Mouse (Mus musculus): ENCODE measurements around the gene Nadsyn1. TPM values are rescaled to one million over a fixed set of nuclear protein-coding genes. Genes with fewer than 3 reads are reported as not detected.

Nadsyn1 gene
- polyA plus RNA-seq, 1 experiment from 2014 or later, result 10.3 TPM

DNA sequence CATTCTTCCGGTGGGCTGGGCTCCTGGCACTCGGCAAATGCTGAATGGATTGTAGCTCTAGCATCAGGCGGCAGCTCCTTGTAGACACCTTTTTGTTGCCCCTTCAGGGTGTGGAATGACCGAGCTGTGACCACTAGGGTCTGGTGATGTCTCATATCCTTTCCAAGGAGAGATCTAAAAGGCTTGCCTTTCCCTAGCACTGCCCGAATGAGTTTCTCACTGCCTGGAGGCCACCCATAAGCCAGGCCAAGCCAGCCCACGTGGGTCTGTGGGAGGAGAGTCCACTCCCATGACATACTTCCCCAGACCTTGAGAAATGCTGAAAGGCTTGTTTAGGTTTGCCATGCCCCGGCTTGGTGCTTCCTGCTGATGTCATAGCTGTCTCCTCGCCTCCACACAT lies 9.5 kb upstream of the Nadsyn1 start:
- peaks cover 54% of the 10 kb centered on the region for H3K4me1 ChIP-seq
- DNase-seq (ENCODE audit: low spot score), result no peak
- H3K27me3 ChIP-seq (ENCODE audit: low read depth, poor library complexity, severe bottlenecking), result no peaks in the 10 kb centered on the region
- no peak overlapping the region for H3K27ac ChIP-seq (replicated peaks)
- H3K9me3 ChIP-seq (replicated peaks), result no peaks in the 10 kb centered on the region
- peaks cover 40% of the 10 kb centered on the region for H3K36me3 ChIP-seq
- H3K4me3 ChIP-seq, result peak overlapping the region; percentile 27; the same call in 1 of the 2 replicates
- 92% methylated on average over 8 of the region's 8 CpGs for WGBS

DNA sequence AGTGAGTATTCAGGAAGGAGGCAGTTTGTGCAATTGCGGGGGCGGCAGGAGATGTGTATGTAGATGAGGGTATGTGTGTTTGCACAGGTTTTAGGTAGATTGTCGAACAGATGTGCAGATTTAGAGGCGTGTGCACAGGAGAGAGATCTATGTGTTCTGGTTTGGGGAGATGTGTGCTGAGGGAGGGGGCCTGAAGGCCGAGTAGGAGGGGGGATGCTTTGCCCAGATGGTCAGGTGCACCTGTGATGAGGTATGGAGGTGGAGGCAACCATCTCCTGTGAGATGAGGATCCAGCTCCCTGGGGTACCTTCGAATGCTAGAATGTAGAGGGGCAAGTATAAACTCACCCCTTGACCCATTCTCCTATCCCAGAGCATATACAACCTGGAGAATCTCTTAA lies 7.8 kb upstream of the Nadsyn1 start:
- Histone ChIP-seq H3K27me3 (ENCODE audit: low read depth, poor library complexity, severe bottlenecking) (no peaks in the 10 kb centered on the region), H3K9me3 (replicated peaks) (no peaks in the 10 kb centered on the region), H3K4me1 (peaks cover 50% of the 10 kb centered on the region), H3K27ac (replicated peaks) (peak overlapping the region; percentile 94), H3K4me3 (peak overlapping the region; percentile 73), H3K36me3 (peaks cover 27% of the 10 kb centered on the region)
- 15% methylated on average over 6 of the region's 6 CpGs for WGBS
- no peak for DNase-seq (ENCODE audit: low spot score)

DNA sequence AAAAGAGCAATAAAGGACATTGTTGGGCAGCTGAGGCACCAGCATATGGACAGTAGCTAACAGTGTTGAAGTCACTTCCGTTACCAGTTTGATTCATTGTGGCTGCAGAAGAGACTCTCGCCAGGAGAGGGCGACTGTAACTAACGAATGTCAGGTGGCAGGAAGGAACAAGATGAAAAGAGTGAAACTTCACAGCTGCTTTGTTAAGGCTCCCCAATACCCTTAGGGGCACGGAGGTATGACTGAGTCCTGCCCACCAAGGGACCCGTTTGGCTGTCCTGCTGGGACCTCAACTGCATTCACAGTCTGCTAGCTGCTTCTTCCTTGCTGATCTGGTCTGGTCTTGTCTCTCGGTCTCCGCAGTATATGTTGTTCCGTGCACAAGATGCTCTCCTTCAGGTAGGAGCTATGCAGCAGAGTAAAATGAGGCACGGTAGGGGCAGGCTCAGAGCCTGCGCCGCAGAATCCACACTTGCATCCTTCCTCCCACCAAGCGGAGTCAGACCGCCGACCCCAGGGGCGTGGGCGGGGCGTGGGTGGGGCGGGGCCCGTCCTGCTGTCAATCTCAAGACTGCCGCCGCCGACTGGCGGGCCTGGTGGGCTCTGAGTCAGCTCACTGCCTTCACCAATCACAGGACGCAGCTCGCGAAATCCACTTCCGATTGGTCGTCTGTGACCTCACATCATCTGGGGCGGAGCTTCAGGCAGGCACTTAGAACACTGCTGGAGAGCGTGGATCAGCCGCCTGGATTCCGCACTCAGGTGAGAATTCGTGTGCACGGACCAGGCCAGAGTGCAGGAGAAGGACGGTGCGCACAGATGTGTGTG lies 7.1 kb upstream of the Nadsyn1 start:
- H3K4me3 ChIP-seq, result peak overlapping the region; percentile 73
- H3K27me3 ChIP-seq (ENCODE audit: low read depth, poor library complexity, severe bottlenecking), result no peaks in the 10 kb centered on the region
- WGBS, result under 1% methylated on average over 37 of the region's 37 CpGs
- peak; percentile 98 for DNase-seq (ENCODE audit: low spot score)
- peak overlapping the region; percentile 94 for H3K27ac ChIP-seq (replicated peaks)
- H3K4me1 ChIP-seq, result peaks cover 44% of the 10 kb centered on the region
- no peaks in the 10 kb centered on the region for H3K9me3 ChIP-seq (replicated peaks)
- peaks cover 27% of the 10 kb centered on the region for H3K36me3 ChIP-seq

DNA sequence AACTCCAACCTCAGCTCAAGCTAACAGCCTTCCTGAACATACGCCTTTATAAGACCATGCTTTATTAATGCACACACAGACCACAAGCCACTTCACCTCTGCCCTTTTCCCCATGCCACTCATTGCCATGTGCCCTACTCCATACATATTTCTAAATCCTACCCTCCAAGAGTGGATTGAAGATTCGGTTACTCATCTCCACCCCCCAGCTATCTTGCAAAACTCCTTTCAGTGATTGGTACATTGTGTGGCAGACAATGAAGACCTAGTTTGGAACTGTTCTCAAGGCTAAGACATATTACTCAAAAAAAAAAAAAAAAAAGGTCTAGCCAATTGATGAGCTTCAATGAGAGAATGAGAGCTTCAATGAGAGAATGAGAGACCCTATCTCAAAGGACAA lies 4.3 kb upstream of the Nadsyn1 start:
- H3K9me3 ChIP-seq (replicated peaks), result no peaks in the 10 kb centered on the region
- H3K36me3 ChIP-seq, result peaks cover 6% of the 10 kb centered on the region
- WGBS, result 92% methylated on average over 2 of the region's 2 CpGs
- DNase-seq (ENCODE audit: low spot score), result no peak
- no peak overlapping the region for H3K27ac ChIP-seq (replicated peaks)
- peaks cover 38% of the 10 kb centered on the region for H3K4me1 ChIP-seq
- H3K27me3 ChIP-seq (ENCODE audit: low read depth, poor library complexity, severe bottlenecking), result no peaks in the 10 kb centered on the region
- H3K4me3 ChIP-seq, result no peak overlapping the region

DNA sequence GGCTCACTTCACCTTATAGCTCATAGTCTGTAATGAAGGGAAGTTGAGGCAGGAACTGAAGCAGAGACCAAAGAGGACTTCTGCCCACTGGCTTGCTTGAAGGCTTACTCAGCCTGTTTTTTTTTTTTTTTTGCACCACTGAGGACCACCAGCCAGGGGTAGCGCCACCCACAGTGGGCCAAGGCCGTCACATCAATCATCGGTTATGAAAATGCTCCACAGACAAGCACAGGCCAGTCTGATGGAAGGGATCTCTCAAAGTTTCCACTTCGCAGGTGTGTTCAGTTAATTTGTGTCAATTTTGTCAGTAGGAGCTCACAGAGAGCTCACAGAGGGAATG lies 587 bp upstream of the Nadsyn1 start:
- Histone ChIP-seq H3K27ac (replicated peaks) (peak overlapping the region; percentile 92), H3K4me3 (peak overlapping the region; percentile 73), H3K9me3 (replicated peaks) (no peaks in the 10 kb centered on the region), H3K4me1 (peaks cover 24% of the 10 kb centered on the region), H3K36me3 (peaks cover 12% of the 10 kb centered on the region), H3K27me3 (ENCODE audit: low read depth, poor library complexity, severe bottlenecking) (no peaks in the 10 kb centered on the region)
- WGBS, result 83% methylated on average over 4 of the region's 4 CpGs
- no peak for DNase-seq (ENCODE audit: low spot score)

DNA sequence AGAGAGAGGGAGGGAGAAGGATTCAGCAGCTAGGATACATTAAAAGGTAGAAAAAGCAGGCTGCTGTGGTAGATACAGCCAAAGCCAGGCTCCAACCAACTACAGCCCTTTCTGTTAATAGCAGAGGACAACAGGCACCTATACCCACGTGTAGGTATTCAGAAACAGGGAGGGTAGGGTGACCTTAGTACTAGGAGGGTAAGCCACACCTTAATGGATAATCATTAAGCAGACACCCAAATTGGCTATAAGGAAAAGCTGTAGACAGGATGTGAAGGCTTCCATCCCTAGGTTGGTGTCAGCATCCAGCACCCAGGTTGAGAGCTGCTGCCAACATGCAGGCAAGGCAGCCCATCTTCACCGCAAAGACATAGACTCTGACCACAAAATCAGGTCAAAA lies 1.4 kb downstream of the Nadsyn1 start:
- no peaks in the 10 kb centered on the region for H3K9me3 ChIP-seq (replicated peaks)
- no peaks in the 10 kb centered on the region for H3K27me3 ChIP-seq (ENCODE audit: low read depth, poor library complexity, severe bottlenecking)
- H3K4me1 ChIP-seq, result peaks cover 24% of the 10 kb centered on the region
- peaks cover 32% of the 10 kb centered on the region for H3K36me3 ChIP-seq
- peak overlapping the region; percentile 73; the same call in 1 of the 2 replicates for H3K4me3 ChIP-seq
- no peak for DNase-seq (ENCODE audit: low spot score)
- H3K27ac ChIP-seq (replicated peaks), result no peak overlapping the region
- 84% methylated on average over 2 of the region's 2 CpGs for WGBS

DNA sequence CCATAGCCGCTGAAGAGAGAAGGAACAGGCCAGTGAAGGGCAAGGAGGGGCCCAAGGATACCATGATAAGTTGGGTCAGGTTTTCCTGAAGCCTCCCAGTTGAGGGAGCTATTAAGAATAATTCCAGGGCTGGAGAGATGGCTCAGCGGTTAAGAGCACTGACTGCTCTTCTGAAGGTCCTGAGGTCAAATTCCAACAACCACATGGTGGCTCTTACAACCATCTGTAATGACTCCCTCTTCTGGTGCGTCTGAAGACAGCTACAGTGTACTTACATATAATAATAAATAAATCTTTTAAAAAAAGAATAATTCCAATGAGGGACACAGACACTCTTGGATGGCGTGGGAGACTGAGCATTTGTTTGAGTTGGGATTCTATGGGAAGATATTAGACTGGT lies 3.4 kb downstream of the Nadsyn1 start:
- 82% methylated on average over 4 of the region's 4 CpGs for WGBS
- H3K27me3 ChIP-seq (ENCODE audit: low read depth, poor library complexity, severe bottlenecking), result no peaks in the 10 kb centered on the region
- H3K27ac ChIP-seq (replicated peaks), result no peak overlapping the region
- peaks cover 24% of the 10 kb centered on the region for H3K4me1 ChIP-seq
- no peak overlapping the region for H3K4me3 ChIP-seq
- peaks cover 52% of the 10 kb centered on the region for H3K36me3 ChIP-seq
- DNase-seq (ENCODE audit: low spot score), result no peak
- no peaks in the 10 kb centered on the region for H3K9me3 ChIP-seq (replicated peaks)

DNA sequence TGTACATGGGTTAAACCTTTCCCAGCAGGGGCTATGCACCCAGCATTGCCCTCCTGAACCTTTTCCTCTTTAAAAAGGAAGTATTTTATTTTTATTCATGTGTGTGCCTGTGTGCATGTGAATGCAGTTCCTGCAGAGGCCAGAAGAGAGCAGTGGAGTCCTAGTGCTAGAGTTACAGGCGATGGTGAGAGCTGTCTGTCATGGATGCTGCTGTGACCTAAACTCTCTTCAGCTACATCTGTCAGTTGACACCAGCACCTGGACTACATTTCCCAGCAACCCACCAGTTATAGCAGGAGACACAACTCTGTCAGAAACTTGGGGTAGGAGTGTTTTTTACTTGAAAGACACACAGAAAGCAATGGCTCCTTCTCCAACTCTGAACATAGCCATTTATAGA lies 13.7 kb downstream of the Nadsyn1 start:
- DNase-seq (ENCODE audit: low spot score), result no peak
- 57% methylated on average over 1 of the region's 1 CpGs for WGBS
- H3K36me3 ChIP-seq, result peaks cover 93% of the 10 kb centered on the region

DNA sequence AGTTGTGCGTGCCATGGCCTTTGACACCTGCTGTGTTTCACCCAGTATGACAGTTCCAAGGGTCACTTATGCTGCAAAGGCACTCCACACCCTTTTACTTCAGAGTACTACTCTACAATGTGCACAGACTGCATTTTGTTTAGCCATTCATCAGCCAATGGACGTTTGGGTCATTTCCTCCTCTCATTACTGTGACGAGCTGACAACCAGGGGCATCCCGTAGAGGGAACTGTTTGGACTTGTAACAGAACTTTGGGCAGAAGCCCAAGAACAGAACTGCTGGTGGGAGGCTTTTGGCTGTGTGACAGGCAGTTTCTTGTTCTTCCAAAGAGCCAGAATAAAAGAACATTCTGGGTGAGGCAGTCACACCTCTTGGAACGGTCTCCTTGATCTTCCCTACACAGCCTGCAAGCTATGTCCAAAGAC lies 17.4 kb downstream of the Nadsyn1 start:
- no peaks in the 10 kb centered on the region for H3K9me3 ChIP-seq (replicated peaks)
- no peaks in the 10 kb centered on the region for H3K4me1 ChIP-seq
- WGBS, result 88% methylated on average over 5 of the region's 5 CpGs
- no peak overlapping the region for H3K27ac ChIP-seq (replicated peaks)
- no peak overlapping the region for H3K4me3 ChIP-seq
- H3K36me3 ChIP-seq, result peaks cover 92% of the 10 kb centered on the region
- DNase-seq (ENCODE audit: low spot score), result no peak
- no peaks in the 10 kb centered on the region for H3K27me3 ChIP-seq (ENCODE audit: low read depth, poor library complexity, severe bottlenecking)

More for the DNA sequence above, 13.7 kb downstream of the Nadsyn1 start:
- Histone ChIP-seq H3K4me3 (no peak overlapping the region), H3K27ac (replicated peaks) (no peak overlapping the region), H3K9me3 (replicated peaks) (no peaks in the 10 kb centered on the region), H3K4me1 (no peaks in the 10 kb centered on the region), H3K27me3 (ENCODE audit: low read depth, poor library complexity, severe bottlenecking) (no peaks in the 10 kb centered on the region)

DNA sequence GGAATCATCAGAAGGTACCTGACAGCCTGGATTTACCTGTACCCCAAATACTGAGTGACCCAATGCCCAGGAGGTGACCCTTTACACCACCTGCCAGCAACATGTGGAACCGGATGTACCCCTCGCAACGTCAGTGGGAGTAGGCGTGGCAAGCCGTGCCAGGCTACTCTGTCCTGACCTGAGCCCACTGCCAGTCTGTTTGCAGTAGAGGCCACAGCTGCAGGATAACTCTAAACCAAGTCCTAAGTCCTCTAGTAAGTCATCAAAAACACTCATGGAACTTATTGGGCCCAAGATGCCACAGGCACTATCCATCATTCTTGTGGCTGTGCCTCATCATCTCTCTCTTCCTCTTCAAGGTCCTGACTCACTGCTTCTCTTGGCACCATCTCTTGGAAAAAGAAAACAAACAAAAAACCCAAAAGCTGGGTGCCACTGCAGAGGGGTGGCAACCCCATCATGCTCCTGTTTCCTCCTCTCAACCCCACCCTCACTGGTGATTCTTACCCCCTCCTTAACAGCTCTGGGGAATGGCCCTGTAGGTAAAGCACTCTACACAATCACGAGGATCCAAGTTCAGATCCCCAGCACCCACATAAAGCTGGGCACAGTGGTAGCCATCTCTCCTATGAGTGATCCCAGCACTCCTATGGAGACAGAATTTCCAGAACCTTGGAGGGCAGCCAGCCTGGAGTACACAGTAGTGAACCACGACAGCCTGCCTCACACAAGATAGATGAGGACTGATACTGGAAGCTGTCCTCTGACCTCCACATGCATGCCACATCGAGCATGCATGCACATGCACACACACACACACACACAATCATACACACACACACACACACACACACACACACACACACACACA lies 21.2 kb downstream of the Nadsyn1 start:
- no peak overlapping the region for H3K4me3 ChIP-seq
- 89% methylated on average over 8 of the region's 8 CpGs for WGBS
- no peaks in the 10 kb centered on the region for H3K9me3 ChIP-seq (replicated peaks)
- DNase-seq (ENCODE audit: low spot score), result no peak
- no peaks in the 10 kb centered on the region for H3K4me1 ChIP-seq
- no peaks in the 10 kb centered on the region for H3K27me3 ChIP-seq (ENCODE audit: low read depth, poor library complexity, severe bottlenecking)
- H3K36me3 ChIP-seq, result peaks cover 93% of the 10 kb centered on the region
- no peak overlapping the region for H3K27ac ChIP-seq (replicated peaks)

DNA sequence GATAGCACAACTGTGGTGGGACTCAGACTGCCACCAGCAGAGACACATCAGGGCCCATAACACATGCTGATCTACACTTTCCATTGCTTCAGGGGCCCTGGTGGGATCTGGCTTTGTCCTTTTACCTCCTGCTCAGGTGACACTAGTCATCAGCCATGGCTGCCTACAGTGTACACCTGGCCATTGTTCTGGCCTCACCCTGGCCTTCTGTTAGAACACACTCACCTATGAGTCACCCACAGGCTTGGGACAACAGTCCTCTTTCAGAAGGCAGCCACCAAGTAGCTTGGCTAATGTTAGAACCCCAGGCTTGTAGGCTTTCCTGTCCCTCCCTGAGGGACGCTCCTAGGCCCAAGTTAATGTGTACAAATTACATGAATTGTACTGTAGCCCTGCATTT lies 21.9 kb downstream of the Nadsyn1 start:
- Histone ChIP-seq H3K36me3 (peaks cover 93% of the 10 kb centered on the region), H3K4me1 (no peaks in the 10 kb centered on the region), H3K9me3 (replicated peaks) (no peaks in the 10 kb centered on the region), H3K4me3 (no peak overlapping the region), H3K27me3 (ENCODE audit: low read depth, poor library complexity, severe bottlenecking) (no peaks in the 10 kb centered on the region), H3K27ac (replicated peaks) (no peak overlapping the region)
- no peak for DNase-seq (ENCODE audit: low spot score)
- WGBS, result 88% methylated on average over 1 of the region's 1 CpGs

DNA sequence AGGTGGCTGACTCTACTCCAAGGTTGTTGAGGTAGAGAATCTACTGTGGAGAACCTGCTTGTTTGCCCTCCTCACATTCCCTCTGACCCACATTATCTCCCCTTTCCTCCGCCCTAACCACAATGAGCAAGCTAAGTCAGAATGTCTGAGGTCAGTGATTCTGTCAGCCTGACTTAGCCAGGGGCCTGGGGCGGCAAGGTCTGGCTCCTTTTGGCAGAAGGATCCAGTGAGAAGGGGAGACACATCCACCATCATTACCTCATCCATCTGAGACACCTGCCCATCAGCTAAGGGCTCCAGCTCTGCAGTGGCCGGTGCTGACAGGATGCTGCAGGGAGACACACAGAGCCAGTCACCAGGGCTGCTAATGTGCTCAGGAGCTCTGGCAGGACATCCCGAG lies 23.9 kb downstream of the Nadsyn1 start:
- no peak overlapping the region for H3K27ac ChIP-seq (replicated peaks)
- no peak overlapping the region for H3K4me3 ChIP-seq
- no peaks in the 10 kb centered on the region for H3K4me1 ChIP-seq
- H3K27me3 ChIP-seq (ENCODE audit: low read depth, poor library complexity, severe bottlenecking), result no peaks in the 10 kb centered on the region
- WGBS, result 83% methylated on average over 4 of the region's 4 CpGs
- H3K36me3 ChIP-seq, result peaks cover 88% of the 10 kb centered on the region
- DNase-seq (ENCODE audit: low spot score), result no peak
- H3K9me3 ChIP-seq (replicated peaks), result no peaks in the 10 kb centered on the region

DNA sequence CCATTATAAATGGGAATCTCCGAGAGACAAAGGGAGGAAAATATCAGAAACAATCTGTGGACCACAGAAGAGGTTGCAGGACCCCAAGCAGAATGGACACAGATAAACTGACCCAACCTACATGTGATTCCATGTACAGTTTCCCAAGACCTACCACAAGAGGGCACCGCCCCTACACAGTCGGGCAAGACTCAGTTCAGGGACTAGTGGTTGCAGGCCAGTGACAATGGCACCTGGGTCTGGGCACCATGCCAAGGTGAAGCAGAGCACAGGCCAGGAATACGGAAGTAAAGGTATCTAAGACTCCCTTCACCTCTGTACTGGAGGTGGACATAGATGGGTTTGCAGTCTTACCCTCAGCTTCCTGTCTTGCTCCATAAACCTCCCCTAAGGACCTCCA lies 29.5 kb downstream of the Nadsyn1 start:
- DNase-seq (ENCODE audit: low spot score), result no peak
- H3K27me3 ChIP-seq (ENCODE audit: low read depth, poor library complexity, severe bottlenecking), result no peaks in the 10 kb centered on the region
- no peaks in the 10 kb centered on the region for H3K9me3 ChIP-seq (replicated peaks)
- H3K36me3 ChIP-seq, result peaks cover 33% of the 10 kb centered on the region
- no peaks in the 10 kb centered on the region for H3K4me1 ChIP-seq
- H3K4me3 ChIP-seq, result no peak overlapping the region
- 71% methylated on average over 4 of the region's 4 CpGs for WGBS
- no peak overlapping the region for H3K27ac ChIP-seq (replicated peaks)
